Mouse (Mus musculus) embryonic fibroblast, embryonic 13.5 days (primary cell): ENCODE measurements around the gene Gm20388. TPM values are rescaled to one million over a fixed set of nuclear protein-coding genes. Genes with fewer than 3 reads are reported as not detected.

ENCODE experiments used
- H3K27ac ChIP-seq: 2 replicates; pipeline ENCODE4 v1.5.1; 2012; ENCODE audit warnings: low read length, control low read depth, inconsistent platforms; ENCODE audit not compliant: insufficient read depth
- H3K4me1 ChIP-seq: 2 replicates; pipeline ENCODE4 v1.6.1; 2011; ENCODE audit warnings: low read length; ENCODE audit not compliant: control insufficient read depth, insufficient read depth
- H3K4me3 ChIP-seq: 2 replicates; pipeline ENCODE4 v1.5.1; 2011; ENCODE audit warnings: mild to moderate bottlenecking, control low read depth, low read length; ENCODE audit not compliant: insufficient read depth
- CTCF ChIP-seq: IDR thresholded peaks from 2 replicates; pipeline ENCODE4 v1.5.1; 2011; ENCODE audit warnings: mild to moderate bottlenecking, control low read depth, low read length, moderate library complexity, borderline replicate concordance; ENCODE audit not compliant: insufficient read depth
- POLR2A ChIP-seq: IDR thresholded peaks from 2 replicates; pipeline ENCODE4 v1.6.1; 2011; ENCODE audit warnings: low read depth, mild to moderate bottlenecking, control low read depth, low read length, moderate library complexity
- polyA plus RNA-seq: library from polyadenylated mRNA; stranded (reverse); fragments of >200 nt; gene quantifications from 2 replicates; pipeline ENCODE4 v1.2.4, GENCODE M21; 2011; ENCODE audit warnings: low read depth; ENCODE audit not compliant: missing spikeins, insufficient read length

Gene Gm20388
- polyA plus RNA-seq, 1 experiment = 82.8 TPM

DNA sequence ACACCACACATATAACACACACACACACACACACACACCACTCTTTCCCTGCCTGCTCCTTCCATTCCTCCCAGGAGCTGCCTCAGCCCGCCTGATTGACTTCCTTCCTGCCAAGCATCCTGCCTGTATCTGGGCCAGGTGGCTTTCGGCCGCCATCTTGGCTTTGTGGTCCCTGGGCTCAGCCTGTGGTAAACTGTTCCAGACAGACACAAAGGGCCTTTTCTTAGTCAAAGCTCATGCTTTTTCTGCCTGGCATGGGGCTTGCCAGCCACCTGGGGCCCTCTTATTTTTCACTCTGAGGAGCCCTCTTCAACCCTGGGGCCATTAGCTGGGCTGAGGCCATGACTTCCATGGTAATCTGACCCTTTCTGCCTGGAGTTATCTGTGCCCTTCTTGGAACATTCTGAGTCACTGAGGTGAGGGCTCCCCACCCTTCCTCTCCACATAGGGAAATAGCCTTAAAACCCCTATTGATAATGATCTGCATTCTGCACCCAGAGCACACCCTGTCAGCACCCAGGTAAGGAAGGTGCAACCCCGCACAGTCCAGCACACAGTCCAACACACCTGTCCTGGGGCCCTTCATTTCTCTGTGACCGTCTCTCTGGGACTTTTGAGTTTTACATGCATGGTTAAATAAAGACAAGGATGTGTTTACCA, 122.0 kb downstream of the Gm20388 start:
- TF ChIP-seq POLR2A = no peak
- no peak for TF ChIP-seq CTCF
- H3K4me1 ChIP-seq = 0 out of 2 replicates have a peak, but pooled peaks cover 2% of the 10 kb centered on the region
- no peak overlapping the region for H3K27ac ChIP-seq
- H3K4me3 ChIP-seq = no peak overlapping the region

DNA sequence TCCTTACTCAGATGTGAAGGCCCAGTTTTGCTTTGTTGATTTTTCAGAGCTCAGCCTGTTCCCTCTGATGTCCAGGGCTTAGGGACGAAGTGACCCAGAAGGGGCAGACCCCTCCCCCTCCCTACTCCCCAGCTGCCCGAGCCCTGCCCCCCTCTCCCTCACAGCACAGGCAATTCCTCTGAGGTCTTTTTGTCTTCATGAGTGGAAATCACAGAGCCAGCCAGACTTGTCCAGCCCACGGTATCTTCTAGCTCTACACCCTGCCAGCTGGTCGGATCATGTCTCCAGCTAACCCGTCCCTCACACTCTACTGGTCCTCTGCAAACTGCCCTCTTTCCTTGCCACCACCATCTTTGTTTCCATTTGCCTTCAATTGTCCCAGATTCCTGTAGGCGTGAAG, 123.8 kb downstream of the Gm20388 start:
- no peak for TF ChIP-seq CTCF
- no peak for TF ChIP-seq POLR2A
- Histone ChIP-seq H3K27ac (no peak overlapping the region), H3K4me1 (peaks cover 2% of the 10 kb centered on the region; the same call in 1 of the 2 replicates), H3K4me3 (no peak overlapping the region)

DNA sequence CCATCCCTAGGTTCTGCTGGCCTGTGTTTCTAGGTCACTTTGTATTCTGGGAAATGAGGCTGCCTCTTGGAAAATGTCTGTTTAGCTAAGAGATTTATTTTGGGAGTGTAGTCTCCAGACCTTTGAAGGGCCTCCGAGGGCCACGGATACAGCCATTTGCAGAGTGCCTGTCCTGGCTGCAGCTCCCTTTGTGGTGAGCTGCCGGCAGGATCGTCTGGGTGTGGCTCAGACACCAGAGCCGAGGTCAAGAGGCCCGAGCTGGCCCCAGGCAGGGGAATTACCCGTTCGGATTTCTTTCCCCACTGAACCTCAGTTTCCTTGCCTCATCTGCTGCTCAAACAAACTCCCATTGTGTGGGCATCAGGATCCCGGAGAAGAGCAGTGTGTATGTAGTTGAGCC, 125.5 kb downstream of the Gm20388 start:
- H3K4me3 ChIP-seq = no peak overlapping the region
- peaks cover 2% of the 10 kb centered on the region; the same call in 1 of the 2 replicates for H3K4me1 ChIP-seq
- H3K27ac ChIP-seq = no peak overlapping the region
- TF ChIP-seq CTCF = no peak
- no peak for TF ChIP-seq POLR2A

DNA sequence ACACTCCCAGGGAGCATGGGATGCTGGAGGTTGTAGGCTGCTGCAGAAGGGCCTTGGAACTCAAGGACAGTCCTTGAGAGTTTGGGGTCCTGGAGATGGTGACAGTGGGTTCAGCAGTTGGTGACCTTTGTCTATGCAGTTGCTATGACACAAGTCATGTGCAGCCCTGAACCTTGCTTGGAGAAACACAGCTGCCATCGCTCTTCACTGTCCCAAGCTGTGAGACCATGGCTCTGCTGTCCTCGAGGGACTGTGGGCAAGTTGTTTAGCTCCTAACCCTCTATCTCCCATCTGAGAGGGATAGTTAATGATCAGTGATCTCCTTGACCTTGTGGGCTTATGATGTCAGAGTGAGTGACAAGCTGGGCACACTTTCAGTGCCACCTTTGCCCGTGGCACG, 125.9 kb downstream of the Gm20388 start:
- Histone ChIP-seq H3K4me3 (no peak overlapping the region), H3K4me1 (peaks cover 2% of the 10 kb centered on the region; the same call in 1 of the 2 replicates), H3K27ac (no peak overlapping the region)
- TF ChIP-seq CTCF (no peak), POLR2A (no peak)

DNA sequence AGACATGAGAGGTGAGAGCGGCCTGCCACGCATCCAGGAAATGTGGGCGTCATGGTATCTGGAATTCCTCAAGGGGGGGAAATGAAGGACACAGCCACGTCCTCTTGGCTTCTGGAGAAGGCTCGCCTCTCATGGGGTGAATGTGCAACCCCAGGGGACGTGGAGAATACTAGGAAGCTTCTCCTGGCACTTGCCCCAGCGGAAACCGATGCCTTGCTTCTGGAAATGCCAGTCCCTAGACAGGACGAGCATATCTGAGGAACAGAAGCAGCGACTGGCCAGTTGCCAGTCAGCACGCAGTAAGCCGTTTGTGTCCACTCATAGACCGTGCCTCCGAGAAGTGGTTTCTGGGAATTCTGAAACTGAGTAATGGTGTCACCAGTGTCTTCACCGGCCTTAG, 126.6 kb downstream of the Gm20388 start:
- H3K4me3 ChIP-seq = no peak overlapping the region
- H3K27ac ChIP-seq = no peak overlapping the region
- H3K4me1 ChIP-seq = peaks cover 2% of the 10 kb centered on the region; the same call in 1 of the 2 replicates
- TF ChIP-seq CTCF (no peak), POLR2A (no peak)

DNA sequence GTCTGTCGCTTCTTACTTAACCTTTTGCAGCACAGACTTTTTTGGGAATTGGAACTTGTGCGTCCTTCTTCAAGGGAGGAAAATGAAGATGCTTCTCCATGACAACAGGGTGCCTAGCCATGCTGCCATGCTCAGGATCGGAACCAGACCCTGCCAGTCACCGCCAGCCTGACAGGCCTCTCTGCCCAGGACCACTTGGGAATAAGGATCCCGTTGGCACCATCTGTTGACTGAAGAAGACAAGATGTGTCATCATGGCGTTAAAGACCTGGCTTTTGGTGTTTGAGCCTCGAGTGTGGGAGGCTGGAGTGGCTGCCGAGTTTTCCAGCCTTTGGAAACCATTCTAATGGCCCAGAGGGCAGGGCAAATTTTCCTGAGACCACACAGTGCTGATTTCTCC, 127.0 kb downstream of the Gm20388 start:
- no peak overlapping the region for H3K4me3 ChIP-seq
- TF ChIP-seq CTCF = no peak
- TF ChIP-seq POLR2A = no peak
- H3K4me1 ChIP-seq = peaks cover 2% of the 10 kb centered on the region; the same call in 1 of the 2 replicates
- H3K27ac ChIP-seq = no peak overlapping the region

DNA sequence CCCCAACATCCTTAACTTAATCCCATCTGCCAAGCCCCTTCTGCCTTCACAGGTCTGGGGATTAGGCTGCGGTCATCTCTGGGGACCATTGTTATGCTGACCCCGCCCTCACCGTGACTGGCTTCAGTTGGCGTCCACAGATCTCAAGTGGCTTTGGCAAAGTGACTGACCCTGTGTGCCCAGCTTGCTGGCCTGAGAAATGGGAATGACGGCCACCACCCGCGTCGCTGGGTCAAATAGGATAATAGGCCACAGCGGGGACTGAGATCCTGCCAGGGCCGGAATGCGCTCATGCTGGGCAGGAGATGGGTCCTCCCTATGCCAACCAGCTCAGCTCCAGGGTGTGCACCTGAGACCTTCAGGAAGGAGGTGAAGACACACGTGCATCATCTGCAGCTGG, 128.1 kb downstream of the Gm20388 start:
- H3K4me1 ChIP-seq = peaks cover 2% of the 10 kb centered on the region; the same call in 1 of the 2 replicates
- TF ChIP-seq CTCF = no peak
- no peak for TF ChIP-seq POLR2A
- H3K27ac ChIP-seq = no peak overlapping the region
- H3K4me3 ChIP-seq = no peak overlapping the region

DNA sequence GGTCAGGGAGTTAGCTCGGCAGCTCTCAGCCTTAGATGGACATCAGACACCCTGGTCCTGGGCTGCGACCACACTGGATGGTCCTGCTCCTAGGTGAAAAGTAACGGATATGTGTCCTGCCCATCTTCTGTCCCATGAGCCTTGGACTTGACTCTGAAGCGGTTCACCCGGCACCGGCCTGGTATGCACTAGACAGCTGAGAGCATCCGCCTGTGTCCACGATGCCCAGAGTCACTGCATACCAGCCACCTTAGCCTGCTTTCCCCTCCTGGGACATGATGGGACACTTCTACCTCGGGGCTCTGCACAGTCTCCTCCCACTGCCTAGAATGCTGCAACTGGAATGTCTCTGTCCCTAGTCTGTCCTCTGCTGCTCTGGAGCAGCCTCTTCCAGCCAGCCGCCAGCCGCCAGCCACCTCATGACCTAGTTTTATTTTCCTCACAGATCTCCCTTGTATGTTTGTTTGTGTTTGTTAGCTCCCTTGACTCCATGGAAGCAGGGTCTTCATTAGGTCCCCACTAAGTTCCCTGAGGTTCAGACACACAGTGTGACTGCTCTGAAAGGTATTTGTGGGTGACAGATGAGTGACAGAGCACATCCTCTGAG, 128.8 kb downstream of the Gm20388 start:
- TF ChIP-seq POLR2A = no peak
- no peak for TF ChIP-seq CTCF
- Histone ChIP-seq H3K4me1 (peaks cover 2% of the 10 kb centered on the region; the same call in 1 of the 2 replicates), H3K27ac (no peak overlapping the region), H3K4me3 (no peak overlapping the region)

DNA sequence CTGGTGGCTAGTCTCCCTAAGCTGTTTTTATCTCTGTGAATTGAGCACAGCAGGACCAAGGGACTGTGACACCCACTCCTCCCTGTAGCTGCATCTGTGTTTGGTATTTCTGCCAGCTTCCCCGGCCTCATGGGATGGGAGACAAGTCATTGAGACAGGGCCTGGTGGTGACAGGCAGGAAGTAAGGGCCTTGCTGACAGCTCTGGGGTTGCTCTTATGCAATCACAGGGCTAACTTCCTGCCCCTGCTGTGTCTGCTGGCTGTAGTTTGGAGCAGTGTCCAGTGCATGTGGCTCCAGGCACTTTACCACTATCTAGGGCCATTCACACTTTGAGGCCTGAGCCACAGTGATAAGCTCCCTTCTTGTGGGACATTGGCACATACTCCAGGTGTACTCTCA, 130.2 kb downstream of the Gm20388 start:
- no peaks in the 10 kb centered on the region; the same call in 1 of the 2 replicates for H3K4me1 ChIP-seq
- H3K4me3 ChIP-seq = no peak overlapping the region
- TF ChIP-seq POLR2A (no peak), CTCF (no peak)
- no peak overlapping the region for H3K27ac ChIP-seq
